ENCODE assay signal across 8 mouse cellular contexts in genomic region chr5:136566001-136566811, GRCm38 (mm10). TPM values are rescaled to one million over a fixed set of nuclear protein-coding genes. Genes with fewer than 3 reads are reported as not detected.
DNase-seq lines count a peak whose midpoint lies in the region; ATAC-seq and TF ChIP-seq lines count a peak whose summit lies in the region.

No protein-coding gene starts in this region.

- peak overlapping the region; percentile 93 for H3K4me2 ChIP-seq in forebrain, postnatal 0 days (ENCODE audit: low read depth)
- H3K4me2 ChIP-seq in lung, embryonic 16.5 days (ENCODE audit: low read depth, low read length) = peak overlapping the region; percentile 70

- DNase-seq in ES-CJ7 (ENCODE audit: low read depth, low spot score) = peak; percentile 46
- peak; percentile 66 to 83 for DNase-seq in cerebellum, adult 18-20 months
- peak; percentile 63 for DNase-seq in forebrain, postnatal 0 days
- peak; percentile 66 to 79 for DNase-seq in heart, postnatal 36 days
- DNase-seq in layer of hippocampus, adult 2 months (ENCODE audit: low spot score in 2 of 2) = peak; percentile 7 to 38
- peak; percentile 48 for DNase-seq in ovary, adult 18-20 months (ENCODE audit: low spot score)
- DNase-seq in thymus, adult 18-20 months = peak; percentile 52 to 64

- H3K9ac ChIP-seq in forebrain, postnatal 0 days = peak overlapping the region; percentile 87
- H3K9ac ChIP-seq in lung, embryonic 16.5 days (ENCODE audit: low read length) = peak overlapping the region; percentile 97

- intact Hi-C loops in heart, postnatal 36 days (cut with DNase I) = loop anchor here (2.0 to 5.0 kb wide), 8 partner anchors 55 to 369 kb away; partner anchors contain the start of gene Prkrip1

- H3K4me1 ChIP-seq in forebrain, postnatal 0 days (ENCODE audit: insufficient read depth) = no peaks in the 10 kb centered on the region
- peaks cover 18% of the 10 kb centered on the region for H3K4me1 ChIP-seq in lung, embryonic 16.5 days (replicated peaks; ENCODE audit: control insufficient read depth, insufficient read depth, low read length)

- TF ChIP-seq CTCF in forebrain, postnatal 0 days (IDR thresholded peaks at IDR 0.05; ENCODE audit: low read depth) = no peak; the same call in 1 of the 2 replicates
- TF ChIP-seq CTCF in layer of hippocampus, adult 2 months (conservative IDR thresholded peaks at IDR 0.05) = peak; percentile 25; the same call in 1 of the 2 replicates

- H3K9me3 ChIP-seq in forebrain, postnatal 0 days (ENCODE audit: low read length) = no peaks in the 10 kb centered on the region
- no peaks in the 10 kb centered on the region for H3K9me3 ChIP-seq in lung, embryonic 16.5 days (ENCODE audit: control insufficient read depth, low read length)

- H3K27me3 ChIP-seq in forebrain, postnatal 0 days (ENCODE audit: insufficient read depth, low read length) = peaks cover 15% of the 10 kb centered on the region; the same call in 1 of the 2 replicates
- H3K27me3 ChIP-seq in lung, embryonic 16.5 days (ENCODE audit: control insufficient read depth, insufficient read depth, low read depth, low read length) = peaks cover 15% of the 10 kb centered on the region

- peak overlapping the region; percentile 80 for H3K4me3 ChIP-seq in forebrain, postnatal 0 days (ENCODE audit: low read depth, low read length)
- peak overlapping the region; percentile 85 for H3K4me3 ChIP-seq in layer of hippocampus, adult 2 months
- peak overlapping the region; percentile 98 for H3K4me3 ChIP-seq in lung, embryonic 16.5 days (ENCODE audit: low read length)

- WGBS in forebrain, postnatal 0 days = 1% methylated on average over 46 of the region's 79 CpGs
- under 1% methylated on average over 54 of the region's 79 CpGs for WGBS in lung, embryonic 16.5 days

- H3K36me3 ChIP-seq in forebrain, postnatal 0 days (ENCODE audit: insufficient read depth) = no peaks in the 10 kb centered on the region
- no peaks in the 10 kb centered on the region for H3K36me3 ChIP-seq in lung, embryonic 16.5 days (ENCODE audit: control insufficient read depth, insufficient read depth, low read length)

- H3K27ac ChIP-seq in forebrain, postnatal 0 days (ENCODE audit: low read depth, low read length) = peak overlapping the region; percentile 86
- peak overlapping the region; percentile 88 for H3K27ac ChIP-seq in layer of hippocampus, adult 2 months
- H3K27ac ChIP-seq in lung, embryonic 16.5 days (ENCODE audit: low read length) = peak overlapping the region; percentile 94

- ATAC-seq in forebrain, postnatal 0 days = peak; percentile 57
- ATAC-seq in lung, embryonic 16.5 days (ENCODE audit: low read depth) = peak; percentile 29; the same call in 1 of the 2 replicates

RNA-seq across cellular contexts. Expression of gene Cux1, which starts 1.1 kb away (rescaled TPM):
- total RNA-seq in forebrain, postnatal 0 days (2014; rRNA removed) = 124 and 141 TPM in 2 replicates
- 82.9 and 86.0 TPM in 2 replicates for polyA plus RNA-seq in forebrain, postnatal 0 days (2015; fragmentation: Nextera tagmentation; extraction: Ambion mirVana)
- 10 to 100 TPM; 93.1 to 99.6 TPM for total RNA-seq in heart, postnatal 36 days (2021)
- total RNA-seq in layer of hippocampus, adult 2 months (2021) = 10 to 100 TPM; 34.5 to 36.4 TPM
- polyA plus RNA-seq in lung, embryonic 16.5 days (2015; fragmentation: Nextera tagmentation; extraction: Ambion mirVana) = 113 and 117 TPM in 2 replicates

Comparison
In these comparisons a context has a peak if more than half of its experiments do, and no peak if none do; other contexts are left out.
1. Peak in every context shown above with its lines: DNase-seq, ATAC-seq, H3K4me3 ChIP-seq and H3K27ac ChIP-seq.
2. DNase-seq: peak in every context shown above with its lines; median percentile 74 in cerebellum, adult 18-20 months; 72 in heart, postnatal 36 days; 63 in forebrain, postnatal 0 days; 58 in thymus, adult 18-20 months; 48 in ovary, adult 18-20 months; 46 in ES-CJ7; 22 in layer of hippocampus, adult 2 months.